Mouse (Mus musculus) v-Abl transformed pro-B cells (cell line): Measurements from ENCODE around the gene Gm20815.
"Not testable (repeated sequence)": the region's sequence is repeated elsewhere in the genome, so short reads cannot be mapped to it uniquely, and the experiment has no call there.

Experiments
- in situ Hi-C, 2 experiments: fragments of 400-800 bp; cut with MboI; formaldehyde crosslinking; loops; one replicate each; pipeline ENCODE4 v1.15.1; 2025; ENCODE audit not compliant: unreplicated experiment in 2 of 2

Gene Gm20815

GRCm38 (mm10) chrY:8835069-8835468 is at the start of gene Gm20815:
Gene Gm20815 (minus strand): TSS chrY:8835169.
- in situ Hi-C loops = not testable (repeated sequence)
